Mouse (Mus musculus) retina, postnatal 1 day (tissue): Measurements from ENCODE around the gene Hist1h1e.
"Not testable (repeated sequence)": the region's sequence is repeated elsewhere in the genome, so short reads cannot be mapped to it uniquely, and the experiment has no call there.

Source experiments
- DNase-seq: peaks from one replicate; pipeline ENCODE4 v3.0.0-alpha.2; 2012

Gene Hist1h1e

DNA sequence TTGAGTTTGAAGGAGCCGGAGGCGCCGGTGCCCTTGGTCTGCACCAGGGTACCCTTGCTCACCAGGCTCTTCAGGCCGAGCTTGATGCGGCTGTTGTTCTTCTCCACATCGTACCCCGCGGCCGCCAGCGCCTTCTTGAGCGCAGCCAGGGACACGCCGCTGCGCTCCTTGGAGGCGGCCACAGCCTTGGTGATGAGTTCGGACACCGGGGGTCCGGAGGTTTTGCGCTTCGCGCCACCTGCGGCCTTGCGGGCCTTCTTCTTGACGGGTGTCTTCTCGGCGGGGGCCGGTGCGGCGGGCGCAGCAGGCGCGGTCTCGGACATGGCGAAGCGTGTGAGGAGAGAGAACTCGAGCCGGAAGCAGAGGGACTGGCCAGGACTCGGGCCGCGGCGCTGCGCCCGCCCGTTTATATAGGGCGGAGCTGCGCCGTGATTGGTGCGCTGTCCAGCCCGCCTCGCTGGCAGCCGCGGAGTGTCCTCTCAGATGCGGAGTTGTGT is at the start of gene Hist1h1e:
Hist1h1e (minus strand) TSS at position 384 of the 497 bp plus-strand sequence.
- peak; percentile 95 for DNase-seq

DNA sequence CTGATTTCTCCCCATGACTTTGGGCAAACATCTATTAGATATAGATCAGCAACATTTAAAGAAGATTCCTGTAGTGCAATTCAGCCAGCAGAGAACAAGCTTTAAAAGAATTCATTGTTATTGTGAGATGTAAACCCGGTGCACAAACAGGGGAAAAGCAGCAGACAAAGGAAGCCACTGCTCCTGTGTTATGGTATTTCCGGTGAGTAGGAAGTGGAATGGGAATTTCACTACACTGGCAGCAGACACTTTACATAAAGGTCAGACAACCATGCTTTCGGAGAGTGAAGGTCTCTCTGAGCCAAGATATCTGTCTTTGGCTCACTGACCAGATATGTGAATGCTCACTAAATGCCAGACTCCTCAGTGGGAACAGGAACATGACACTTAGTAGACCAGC is 40.2 kb upstream of the Hist1h1e start:
- no peak for DNase-seq

DNA sequence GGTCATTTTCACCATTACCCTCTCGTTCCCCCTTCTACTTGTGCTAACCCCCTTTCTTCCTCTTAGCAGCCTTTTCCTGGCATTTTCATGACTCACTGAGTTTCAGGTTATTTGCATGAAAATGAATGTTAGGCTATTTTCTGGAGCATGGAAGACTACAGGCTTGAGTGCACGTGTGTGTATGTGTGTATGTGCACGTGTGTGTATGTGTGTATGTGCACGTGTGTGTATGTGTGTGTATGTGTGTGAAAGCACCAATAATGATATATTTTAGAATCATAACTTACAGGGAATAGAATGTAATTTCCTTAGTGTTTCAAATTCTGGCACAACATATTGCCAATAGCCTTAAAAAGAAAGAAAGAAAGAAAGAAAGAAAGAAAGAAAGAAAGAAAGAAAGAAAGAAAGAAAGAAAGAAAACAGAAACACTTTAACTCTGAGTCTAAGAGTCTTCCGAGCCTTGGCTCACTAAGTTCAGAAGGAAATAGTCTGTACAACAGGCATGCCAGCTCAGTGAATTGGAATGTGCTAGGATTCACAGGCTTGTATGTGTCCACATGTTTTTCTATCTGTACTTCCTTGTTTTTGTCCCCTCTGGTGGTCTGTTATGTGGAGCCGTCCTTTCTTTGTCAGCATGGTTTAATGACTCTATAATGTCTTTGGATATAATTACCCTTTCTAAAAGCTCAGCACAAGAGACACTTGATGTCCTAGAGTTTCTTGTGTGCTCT is 37.4 kb upstream of the Hist1h1e start:
- no peak for DNase-seq

DNA sequence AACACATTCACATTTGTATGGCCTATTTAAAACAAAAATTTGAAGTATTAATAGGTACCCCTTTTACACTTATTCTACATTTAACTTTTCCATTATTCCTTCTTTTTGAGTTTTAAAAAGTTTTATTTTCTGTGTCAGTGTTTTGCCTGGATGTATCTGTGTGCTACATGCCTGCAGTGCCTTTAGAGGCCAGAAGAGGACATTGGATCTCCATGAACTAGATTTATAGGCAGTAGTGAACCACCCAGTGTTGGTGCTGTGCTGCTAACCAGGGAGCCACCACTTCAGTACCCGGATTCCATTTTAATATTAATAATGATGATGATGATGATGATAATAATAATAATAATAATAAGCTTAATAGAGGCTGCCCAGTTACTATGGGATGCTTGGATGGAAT is 8.3 kb upstream of the Hist1h1e start:
- peak; percentile 31 for DNase-seq

DNA sequence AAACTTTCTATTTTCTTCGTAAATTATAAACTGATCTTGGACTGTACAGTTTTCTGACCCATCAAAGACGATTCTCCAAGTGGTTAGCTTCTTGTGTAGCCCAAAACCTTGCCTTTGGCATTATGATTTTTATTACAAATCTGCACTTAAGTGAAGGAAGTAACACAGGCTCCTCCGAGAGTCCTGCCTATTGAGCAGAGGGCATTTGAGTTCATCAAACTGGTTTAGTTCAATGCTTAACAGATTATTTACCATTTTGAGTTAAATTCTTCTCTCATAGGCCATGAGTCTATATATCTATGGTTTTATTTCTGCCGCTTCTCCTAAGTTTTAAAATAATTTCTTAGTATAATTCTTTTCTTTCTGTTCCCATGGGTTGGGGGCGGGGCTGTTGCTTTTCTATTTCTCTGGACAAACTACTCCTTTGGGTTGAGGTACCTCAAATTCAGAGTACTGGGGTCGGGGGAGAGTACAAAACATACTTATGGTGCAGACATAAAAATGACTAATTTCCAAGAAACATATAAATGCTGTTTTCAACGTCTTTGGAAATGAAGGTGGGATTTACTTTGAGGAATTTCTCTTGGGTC is 598 bp upstream of the Hist1h1e start:
- DNase-seq, result no peak

DNA sequence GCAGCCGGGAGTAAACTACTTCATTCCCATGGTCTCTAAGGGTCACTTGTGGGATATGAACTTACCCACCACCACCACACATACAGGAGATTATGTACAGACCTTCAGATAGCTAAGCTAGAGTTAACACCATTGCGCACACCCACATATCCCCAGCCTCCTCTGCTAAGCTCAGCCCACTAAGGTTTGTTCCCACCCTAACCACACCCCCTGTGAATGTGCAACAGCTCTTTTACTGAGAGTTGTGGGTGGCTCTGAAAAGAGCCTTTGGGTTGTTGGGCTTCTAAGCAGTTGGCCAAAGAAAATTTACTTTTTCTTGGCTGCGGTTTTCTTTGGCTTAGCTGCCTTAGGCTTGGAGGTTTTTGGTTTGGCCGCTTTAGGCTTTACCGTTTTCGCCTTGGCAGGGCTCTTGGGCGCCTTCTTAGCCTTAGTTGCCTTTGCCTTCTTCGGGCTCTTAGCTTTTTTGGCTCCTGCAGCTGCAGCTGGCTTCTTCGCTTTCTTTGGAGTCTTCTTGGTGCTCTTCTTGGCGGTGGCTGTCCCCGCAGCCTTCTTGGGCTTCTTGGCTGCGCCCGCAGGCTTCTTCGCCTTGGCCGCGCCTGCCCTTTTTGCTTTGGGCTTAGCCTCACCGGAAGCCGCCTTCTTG is 705 bp downstream of the Hist1h1e start:
- peak; percentile 84 for DNase-seq

DNA sequence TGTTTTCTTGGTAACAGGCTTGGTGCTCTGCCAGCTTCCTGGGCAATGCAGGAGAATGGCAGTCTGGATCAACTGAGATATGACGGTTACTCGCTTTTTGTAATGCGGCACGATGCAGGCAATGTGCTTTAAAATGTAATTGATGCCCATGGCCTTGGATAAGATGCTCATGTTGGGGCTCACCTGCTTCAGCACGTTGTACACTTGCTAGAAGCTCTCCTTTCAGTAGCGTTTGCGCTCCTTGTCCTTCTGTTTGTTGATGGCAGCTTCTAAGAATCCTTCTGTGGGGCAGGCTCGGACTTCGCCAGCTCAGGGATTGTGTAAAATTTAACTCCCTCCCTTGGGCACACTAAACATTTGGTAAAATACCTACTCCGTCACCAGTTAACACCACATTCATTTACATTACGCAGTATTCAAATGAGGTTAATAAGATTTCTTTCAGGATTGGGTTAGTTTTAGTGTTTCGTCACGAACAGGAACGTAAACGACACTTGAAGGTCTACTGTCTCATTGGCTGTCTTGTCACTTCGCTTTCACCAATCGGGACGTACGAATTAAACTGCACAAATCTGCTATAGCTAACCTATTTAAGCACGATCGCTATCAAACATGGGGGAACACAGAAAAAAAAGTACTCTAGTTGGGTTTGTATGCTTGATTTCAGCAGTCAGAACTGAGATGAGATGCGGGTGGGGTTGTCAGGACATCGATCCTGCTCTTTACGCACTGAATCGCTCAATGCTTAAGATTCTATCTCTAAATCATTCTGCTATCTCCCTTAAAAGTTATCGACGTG is 1.4 kb downstream of the Hist1h1e start, which contains the start of gene Hist1h2be:
Hist1h2be (minus strand) TSS at position 392 of the 799 bp plus-strand sequence.
- DNase-seq, result peak; percentile 94

DNA sequence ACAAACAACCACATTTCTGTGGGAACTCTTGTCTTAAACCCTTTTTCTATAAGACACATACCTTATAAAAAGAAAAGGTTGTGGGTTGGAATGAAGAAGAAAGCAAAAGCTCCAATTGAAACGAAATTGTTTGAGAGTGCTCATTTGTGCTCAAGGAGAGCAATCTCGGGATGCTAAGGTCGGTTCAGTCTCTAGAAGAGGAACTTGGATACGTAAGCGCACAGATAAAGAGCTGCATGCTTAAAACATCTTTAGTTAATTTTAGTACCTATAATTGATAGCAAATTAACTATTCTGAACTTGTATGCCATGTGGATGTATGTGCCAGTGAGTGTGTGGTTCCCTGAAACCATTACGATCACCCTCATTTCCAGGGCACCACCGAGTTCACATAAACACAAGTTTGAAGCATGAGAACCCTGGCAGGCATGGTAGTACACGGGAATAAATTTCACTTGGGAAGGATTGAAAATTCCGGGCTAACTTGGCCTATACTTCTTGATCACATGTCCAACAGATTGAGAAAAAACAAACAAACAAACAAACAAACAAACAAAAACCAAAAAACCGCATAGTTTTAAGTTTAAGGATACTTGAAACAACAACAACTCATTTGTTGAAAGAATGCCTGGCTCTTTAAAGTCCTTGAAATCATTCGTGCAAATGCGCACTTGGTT is 2.2 kb downstream of the Hist1h1e start:
- DNase-seq, result peak; percentile 1

DNA sequence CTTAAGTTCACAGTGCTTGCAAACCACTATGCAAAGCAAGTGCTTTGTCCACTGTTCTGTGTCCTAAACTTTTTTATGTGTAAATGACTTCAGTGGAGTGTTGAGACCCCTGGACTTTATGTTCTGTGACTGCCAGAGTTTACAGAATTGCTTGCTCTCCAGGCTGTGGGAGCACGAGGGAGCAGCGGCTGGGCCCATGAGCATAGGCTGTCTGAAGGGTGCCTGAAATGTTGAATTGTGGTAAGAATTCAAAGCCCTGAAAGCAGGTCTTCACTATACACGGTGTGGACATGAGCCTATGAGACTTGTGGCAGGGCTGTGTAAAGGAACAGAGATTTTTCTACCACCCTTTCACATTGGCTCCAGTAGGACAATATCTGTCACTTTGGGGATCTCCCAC is 10.7 kb downstream of the Hist1h1e start:
- no peak for DNase-seq

DNA sequence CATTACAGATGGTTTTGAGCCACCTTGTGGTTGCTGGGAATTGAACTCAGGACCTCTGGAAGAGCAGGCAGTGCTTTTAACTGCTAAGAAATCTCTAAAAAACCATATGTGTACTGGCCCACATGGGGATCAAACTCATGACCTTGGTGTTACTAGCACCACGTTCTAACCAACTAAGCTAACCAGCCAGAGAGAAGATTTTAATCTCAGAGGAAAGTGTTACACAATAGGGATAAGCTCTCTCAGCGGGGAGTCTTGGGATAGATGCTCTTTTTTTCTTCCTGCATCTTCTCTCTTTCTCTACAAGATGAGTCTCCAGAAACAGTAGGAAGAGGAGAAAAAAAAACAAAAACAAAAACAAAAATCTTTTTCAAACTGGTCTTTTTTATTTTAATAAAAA is 12.0 kb downstream of the Hist1h1e start:
- peak; percentile 24 for DNase-seq

DNA sequence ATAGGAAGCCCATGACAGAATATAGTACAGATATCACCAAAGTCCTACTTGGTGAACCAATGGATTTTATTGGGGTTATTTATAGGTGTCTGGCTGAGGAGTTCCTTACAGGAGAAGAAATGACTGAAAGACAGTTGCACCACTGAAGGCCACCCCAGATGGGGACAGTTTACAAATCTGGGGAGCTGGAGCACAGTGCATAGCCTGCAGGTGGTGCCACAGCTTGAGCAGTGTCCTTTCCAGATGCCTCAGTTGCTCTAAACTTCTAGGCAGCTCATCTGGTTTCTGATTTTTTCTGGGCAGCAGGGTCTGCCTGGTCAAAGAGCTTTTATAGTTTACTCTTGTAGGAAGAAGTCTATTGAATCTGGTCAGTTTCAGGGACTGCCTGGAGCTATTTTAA is 12.5 kb downstream of the Hist1h1e start:
- DNase-seq, result no peak

DNA sequence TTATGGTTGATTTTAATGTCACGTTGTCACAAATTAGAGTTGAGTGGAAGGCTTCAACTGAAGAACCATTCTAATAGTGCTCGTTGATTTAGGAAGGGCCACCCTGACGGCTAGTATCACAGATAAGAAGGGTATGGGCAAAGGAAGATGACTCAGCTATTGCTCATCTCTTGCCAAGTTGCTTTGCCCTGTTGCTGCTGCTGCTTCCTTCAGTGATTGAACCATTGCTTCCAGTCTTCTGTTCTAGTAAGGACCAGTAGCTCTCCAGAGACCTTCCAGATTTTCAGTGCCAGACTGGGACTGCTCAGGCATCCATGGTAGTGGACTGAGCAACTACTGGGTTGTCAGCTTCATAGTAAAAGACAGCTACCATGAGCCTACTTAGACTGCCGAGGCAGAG is 13.1 kb downstream of the Hist1h1e start:
- DNase-seq, result no peak

DNA sequence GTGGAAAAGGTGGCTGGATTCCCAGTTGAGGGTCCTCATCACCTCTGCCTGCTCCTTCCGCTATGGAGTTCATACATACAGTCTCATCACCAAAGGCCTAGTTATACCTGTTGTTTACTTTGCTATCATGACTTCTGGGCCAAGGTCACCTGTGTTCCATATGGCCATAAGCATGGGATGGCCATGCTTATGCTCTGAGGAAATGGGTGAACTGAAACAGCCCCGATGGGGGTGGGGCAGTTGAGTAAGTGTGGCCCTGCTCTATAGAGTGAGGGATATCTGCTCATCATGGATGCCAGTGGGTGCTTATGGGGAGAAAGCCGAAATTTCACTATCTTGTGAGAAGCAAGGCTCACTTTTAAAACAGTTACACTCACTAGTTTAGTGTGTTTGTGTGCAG is 17.3 kb downstream of the Hist1h1e start:
- DNase-seq, result no peak

DNA sequence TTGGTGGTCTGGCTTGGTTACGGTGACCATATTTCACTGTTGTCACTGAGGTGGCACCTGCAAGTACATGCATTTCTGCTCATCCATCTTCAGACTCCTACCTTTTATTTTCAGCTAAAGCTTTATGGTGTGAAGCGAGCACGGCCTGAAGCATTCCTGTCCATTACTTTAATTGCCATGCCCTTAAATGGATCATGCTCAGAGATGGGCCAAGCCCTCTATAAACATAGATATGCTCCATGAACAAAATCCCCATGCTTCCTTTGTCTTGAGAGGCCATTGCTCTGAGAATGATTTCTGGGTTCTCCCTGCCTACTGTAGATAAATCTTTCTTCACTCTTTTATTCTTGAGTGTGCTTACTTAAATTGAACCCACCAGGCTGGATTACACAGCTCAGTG is 17.9 kb downstream of the Hist1h1e start:
- no peak for DNase-seq

DNA sequence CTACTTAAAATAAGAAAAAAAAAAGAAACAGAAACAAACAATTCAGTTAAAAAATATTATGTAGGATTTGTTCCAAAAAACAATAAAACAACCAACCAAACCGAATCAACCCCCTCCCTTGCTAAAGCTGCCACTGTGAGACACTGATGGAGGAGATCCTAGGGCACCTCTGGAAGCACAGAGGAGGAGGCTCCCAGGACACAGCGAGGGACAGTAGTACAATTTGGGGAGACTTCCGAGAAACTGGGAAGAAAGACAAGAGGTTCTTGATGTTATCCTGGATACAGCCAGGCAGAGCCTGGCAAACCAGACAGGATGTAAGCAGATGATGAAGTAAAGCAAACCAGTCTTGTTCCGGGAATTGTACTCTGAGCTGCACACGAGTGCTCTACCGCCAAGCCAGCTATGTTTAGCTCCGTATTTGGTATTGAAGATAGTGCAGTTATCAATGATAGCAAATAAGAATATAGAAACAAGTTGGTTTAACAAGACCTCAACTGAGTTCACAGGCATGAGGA is 19.1 kb downstream of the Hist1h1e start:
- DNase-seq, result no peak

DNA sequence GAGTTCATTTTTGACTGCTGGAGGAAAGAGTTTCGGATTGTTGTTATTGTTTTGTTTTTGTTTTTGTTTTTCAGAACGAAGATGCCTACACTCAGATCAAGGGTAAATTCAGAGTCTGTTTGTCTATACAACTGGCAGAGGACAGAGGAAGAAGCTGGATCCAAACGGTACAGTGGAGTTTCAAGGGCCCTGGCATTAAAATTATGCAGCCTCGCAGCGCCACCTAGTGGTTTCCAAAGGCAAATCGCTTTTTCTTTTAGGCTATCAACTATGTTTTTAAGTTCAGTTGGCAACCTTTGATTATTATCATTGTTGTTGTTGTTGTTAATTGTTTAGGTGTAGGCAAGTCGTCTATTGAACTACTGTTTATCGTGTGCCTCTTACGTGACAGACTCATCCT is 24.4 kb downstream of the Hist1h1e start:
- peak; percentile 83 for DNase-seq

DNA sequence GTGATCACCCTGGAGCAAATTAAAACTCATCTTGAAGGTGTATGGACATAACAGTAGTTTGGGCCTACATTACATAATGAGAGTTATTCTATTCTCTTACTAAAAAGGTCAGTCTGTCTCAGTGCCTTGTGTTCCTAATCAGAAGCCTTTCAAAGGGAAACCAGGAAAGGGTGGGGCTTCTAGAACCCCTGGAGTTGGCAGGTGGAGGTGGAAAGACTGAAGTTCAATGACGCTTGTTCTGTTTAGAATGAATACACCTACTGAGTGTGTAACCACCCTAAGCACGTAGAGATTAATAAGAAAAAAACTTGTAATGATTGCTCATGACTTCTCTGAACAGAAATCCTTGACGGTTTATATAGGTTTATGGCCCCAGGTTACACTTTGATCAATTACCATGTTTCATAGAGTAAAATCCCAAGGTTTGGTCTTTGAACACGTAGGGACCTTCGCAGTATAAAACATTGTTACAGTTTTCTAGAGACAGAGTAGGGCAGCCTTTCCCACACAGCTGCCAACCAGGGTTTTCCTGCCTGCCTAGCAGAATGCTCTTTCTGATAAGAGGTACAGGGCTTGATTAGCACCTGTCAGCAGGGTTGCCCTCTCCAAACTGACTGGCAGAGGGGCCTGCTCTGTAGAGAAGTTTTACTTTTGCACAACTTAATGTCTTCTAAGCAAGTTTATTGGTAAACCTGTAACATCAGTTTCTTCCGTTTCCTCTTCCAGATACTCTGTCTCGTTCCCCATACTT is 26.6 kb downstream of the Hist1h1e start:
- no peak for DNase-seq

DNA sequence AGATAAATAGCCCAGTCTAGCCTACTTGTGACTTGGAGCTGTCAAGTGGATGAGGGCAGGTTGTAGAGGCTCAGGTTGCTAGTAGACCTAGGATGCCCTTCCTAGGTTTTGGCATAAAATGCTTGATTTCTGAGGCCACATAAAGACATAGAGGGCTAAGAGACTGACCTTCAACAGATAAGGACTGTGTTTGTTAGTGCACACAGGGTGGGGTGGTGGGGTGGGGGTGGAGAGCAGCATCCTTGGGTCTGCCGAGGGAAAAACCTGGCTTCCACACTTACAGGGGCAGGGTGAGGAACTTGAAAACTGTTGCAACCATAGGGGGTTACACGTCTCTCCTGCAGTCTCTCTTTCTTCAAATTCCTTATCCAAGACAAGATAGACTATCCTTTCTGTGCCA is 27.2 kb downstream of the Hist1h1e start:
- no peak for DNase-seq

DNA sequence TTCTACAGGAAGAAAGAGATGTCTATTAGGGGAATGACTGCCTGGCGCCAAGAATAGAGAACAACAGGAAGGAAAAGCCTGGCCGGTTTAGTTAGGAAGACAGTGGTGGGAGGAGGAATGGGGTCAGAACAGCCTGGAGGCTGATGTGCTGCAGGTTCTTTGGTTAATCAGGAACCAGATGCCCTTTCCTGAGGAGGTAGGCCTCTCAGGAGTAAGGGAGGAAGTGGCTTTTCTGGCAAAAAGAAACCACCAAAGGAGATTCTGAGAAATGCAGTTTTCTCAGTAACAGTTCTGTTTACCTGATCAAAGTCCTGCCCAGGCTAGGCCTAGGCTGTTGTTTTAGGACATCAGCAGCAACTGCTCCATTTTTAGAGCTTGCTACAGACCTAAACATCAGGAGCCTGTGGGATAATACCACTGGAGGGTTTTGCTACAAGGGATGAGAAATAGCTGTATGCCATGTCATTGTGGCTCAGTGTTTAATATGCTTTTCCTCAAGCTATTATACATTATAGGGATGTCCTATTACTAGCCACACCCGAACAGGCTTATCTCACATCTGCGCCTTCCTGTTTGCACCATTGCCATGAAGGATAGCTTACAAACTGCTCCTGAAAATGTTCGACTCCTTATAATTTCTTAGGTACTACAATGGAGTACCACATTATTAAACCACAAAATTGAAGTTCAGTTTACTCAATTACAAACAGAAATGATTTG is 29.1 kb downstream of the Hist1h1e start:
- no peak for DNase-seq

DNA sequence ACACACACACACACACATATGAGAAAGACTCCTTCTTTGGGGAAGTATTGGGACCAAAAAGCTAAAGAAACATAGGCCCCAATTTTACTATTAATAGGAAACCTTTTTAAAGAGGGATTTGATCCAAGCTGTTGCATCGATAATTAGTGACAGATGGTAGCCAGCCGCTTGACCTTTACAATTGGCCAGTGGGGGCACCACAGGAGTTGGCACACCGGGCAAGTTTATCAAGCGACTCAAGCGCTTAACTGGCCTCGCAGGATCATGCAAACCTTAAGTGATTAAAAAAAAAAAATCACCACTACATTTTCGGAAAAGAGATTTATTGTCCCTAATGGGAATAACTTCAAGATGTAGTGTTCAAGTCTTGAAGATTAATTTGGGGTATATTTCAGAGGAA is 29.7 kb downstream of the Hist1h1e start:
- peak; percentile 27 for DNase-seq

DNA sequence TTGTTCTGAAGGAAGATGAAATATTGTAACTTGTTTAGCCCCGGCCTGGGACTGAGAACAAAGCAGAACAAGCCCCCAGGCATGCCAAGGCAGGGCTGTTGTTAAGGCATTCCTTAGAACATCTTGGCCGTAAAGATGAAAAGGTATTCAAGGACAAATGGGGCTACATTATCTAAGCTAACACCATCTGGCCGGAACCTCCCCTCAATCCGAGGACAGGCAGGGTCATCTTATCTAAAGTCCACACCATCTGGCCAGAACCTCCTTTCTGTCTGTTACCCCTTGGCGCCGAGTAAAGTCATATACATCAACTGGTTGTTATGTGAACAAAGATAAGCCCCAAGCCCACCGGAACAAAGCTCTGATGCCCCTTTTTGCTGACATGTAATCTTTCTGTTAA is 30.5 kb downstream of the Hist1h1e start:
- DNase-seq, result not testable (repeated sequence)
